Mouse (Mus musculus) CD4-positive, CD25-positive, alpha-beta regulatory T cell, adult 2 months (primary cell): Measurements from ENCODE around the gene Bdh2.
A peak's percentile ranks its signal among the peaks of the same experiment; 100 is the strongest.

Experiments used
- DNase-seq: peaks from one replicate; pipeline ENCODE4 v3.0.0-alpha.2; 2012; ENCODE audit warnings: low read depth, low spot score

Bdh2 gene

DNA sequence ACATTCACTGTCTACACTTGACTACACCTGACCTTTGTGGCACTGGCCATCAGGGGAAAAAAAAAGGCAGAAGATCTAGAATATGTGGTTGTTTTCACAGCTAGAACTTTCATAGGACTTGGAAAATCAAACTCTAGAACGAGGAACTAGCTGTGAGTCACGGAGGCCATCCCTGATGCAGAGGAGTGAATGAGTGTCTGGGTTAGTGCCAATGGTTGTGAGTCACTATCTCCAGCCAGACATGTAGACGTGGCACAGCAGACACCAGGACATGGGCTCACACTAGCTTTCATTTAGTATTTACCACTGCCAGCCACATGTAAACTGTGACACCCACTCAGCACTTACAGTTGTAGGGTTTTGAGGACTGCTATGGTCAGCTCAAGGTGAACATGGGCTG lies 17.5 kb downstream of the Bdh2 start:
- peak; percentile 39 for DNase-seq

GRCm38 (mm10) chr3:135300081-135300480 lies 19.1 kb downstream of the Bdh2 start:
- DNase-seq = no peak

DNA sequence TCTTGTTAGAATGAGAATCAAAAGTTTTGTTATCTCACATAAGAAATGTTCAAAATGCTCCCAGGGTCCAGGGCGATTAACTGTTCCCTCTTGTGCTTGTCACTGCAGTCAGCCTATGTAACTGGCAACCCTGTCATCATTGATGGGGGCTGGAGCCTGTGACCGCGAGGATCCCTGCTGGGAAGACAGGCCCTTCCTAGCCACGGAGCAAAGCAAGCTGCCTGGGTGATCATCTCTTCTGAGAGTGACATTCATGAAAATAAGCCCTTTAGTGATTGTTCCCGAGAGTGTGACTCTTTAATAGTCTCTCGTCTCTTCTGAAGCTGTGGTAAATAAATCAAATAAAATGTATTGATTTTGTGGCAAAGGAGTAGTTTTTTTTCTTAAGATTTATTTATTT lies 23.0 kb downstream of the Bdh2 start:
- DNase-seq = no peak

DNA sequence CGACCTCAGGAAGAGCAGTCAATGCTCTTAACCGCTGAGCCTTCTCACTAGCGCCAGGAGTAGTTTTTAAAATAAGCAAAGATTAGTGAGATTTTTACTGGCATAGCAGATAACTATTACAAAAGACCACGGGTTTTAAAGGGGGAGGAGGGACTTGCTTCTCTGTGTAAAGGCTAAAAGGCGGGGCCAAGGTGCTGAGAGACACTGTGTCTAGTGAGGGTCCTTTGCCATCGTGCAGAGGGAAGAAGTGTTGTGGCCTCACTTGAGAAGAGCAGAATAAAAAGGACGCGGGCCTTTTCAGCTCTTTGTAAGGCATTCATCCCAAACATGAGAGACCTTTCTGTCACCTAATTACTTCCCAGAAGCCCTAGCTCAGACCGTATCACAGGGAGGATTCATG lies 23.5 kb downstream of the Bdh2 start:
- DNase-seq = no peak

DNA sequence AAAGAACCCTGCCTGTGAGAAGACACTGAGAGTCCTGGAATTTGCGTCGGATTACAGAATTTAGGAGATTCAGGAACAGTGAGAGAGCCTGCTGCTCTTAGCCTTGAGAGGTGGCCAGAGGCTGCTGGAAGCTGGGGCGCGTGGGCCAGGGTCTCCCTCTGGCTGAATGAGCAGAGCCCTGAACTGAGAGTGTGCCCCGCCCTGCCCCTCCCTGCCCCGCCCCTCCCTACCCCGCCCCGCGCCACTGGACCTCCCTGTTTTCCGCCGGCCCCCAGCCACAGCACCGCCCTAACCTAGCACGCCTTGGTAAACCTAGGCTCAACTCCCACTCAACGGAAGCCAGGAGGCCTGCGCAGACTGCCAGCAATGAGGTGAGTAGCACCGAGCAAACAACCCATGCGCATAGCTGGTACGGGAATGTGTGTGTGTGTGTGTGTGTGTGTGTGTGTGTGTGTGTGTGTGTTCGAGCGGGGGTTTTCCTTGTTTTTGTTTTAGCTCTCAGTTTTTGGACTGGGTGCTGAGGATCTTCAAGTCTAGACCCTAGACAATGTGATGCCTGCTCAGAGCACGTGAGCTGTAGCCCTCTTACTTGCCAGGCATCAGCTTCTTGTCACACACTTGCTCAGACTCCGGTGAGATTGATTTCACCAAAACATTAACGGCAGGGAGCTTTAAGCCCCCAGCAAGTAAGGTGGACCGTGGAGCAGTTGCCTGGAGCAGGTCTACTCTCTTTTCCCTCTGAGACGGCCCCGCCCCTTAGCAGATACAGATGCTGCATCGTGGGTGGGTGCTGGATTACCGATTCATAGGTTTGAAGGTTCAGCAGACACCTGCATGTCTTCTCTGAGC lies 26.6 kb downstream of the Bdh2 start, which contains the start of gene Slc9b2:
Slc9b2 (plus strand) TSS at position 290 of the 849 bp plus-strand sequence.
- DNase-seq = peak; percentile 88

DNA sequence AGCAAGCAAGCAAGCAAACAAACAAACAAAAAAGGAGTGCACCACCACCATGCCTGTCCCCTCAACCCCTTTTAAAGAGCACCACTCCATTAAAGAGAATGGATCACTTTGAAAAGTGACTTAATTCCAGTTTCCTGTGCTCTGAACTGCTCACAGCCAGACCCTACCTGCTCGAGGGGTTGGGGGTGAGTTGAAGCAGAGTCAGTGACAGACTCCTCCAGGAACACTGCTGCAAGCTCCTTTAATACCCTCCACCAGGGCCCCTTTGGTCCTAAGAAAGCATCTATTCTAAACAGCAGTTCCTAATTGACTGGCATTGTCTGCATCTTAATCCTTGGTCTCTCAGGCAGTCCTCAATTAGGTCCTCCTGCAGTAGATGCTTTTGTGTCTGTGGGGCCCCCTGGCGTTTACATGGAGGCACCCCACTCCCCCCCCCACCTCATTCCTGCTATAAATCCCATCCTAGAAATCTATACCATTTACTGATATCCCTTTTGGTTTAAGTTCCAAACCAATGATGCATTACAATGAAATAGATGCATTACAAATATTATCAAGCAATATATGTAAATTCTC lies 32.0 kb downstream of the Bdh2 start:
- no peak for DNase-seq

DNA sequence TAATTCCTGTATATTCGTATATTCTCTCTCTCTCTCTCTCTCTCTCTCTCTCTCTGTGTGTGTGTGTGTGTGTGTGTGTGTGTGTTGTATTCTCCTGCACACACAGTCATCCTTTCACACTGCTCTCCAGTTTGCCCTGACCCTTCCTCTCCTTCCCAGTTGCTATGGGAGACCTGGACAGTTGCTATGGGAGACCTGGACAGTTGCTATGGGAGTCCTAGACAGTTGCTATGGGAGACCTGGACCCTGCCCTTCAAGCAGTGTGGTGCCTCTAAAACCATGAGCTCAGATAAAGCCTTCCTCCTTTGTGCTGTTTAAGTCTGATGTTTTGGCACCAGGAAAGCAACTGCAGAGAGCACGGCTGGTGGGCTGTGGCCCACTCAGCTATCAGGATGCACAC lies 32.7 kb downstream of the Bdh2 start:
- no peak for DNase-seq

GRCm38 (mm10) chr3:135314811-135315210 lies 33.8 kb downstream of the Bdh2 start:
- DNase-seq = no peak

GRCm38 (mm10) chr3:135315720-135316425 lies 34.9 kb downstream of the Bdh2 start:
- DNase-seq = no peak

DNA sequence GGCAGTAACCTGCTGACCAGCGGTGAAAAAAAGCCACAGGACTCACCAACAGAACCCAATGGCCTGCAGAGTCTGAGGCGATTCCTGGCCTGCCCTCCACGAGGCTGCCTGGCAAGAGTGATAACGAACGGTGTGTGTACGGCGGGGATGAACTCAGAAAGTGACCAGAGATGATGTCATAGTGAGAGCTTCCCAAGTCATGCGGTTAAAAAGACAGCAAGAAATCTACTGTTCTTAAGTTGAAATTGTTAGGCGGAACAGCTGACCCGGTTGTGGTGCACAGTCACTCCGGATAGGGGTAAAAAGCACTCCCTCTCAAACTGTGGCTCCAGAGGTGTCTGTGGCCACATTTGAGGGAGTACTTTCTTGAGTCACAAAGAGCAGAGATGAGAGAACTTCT lies 37.3 kb downstream of the Bdh2 start:
- DNase-seq = no peak

- DNase-seq = peak; percentile 64
These were observed 43.3 kb downstream of the Bdh2 start for GRCm38 (mm10) chr3:135324354-135324753.

- DNase-seq = no peak
These were observed 46.2 kb downstream of the Bdh2 start for GRCm38 (mm10) chr3:135327176-135327575.

DNA sequence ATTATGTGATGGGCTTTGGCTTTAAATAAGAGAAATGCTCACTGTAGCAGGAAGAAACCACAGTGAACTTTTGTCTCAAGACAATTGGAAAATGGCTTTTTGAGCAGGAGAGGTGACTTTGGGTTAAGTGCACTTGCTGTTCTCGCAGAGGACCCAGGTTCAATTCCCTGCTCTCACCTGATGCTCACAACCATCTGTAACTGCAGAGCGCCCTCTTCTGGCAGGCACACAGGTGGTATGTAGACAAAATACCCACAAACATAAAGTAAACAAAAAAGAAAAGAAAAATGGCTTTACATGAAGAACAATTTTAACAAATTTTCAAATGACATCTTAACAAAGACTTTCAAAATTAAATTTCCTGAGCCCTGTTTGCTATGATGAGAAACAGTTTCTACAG lies 46.6 kb downstream of the Bdh2 start:
- DNase-seq = peak; percentile 65

DNA sequence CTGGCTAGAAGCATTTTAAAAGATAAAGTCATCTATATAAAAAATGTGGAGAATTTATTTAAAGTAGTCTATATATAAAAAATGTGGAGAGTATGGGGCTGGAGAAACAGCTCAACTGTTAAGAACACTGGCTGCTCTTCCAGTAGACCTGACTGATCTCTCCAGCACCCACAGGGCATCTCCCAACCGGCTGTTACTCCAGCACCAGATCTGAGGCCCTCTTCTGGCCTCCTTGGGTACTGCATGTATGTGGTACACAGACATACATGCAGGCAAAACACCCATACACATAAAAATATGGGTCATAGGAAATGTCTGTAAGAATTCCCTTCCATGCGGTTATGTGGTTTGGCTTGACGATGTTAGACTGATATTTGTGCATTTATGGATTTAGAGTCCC lies 47.5 kb downstream of the Bdh2 start:
- DNase-seq = peak; percentile 84

- DNase-seq = no peak
These were observed 51.7 kb downstream of the Bdh2 start for GRCm38 (mm10) chr3:135332691-135333090.

GRCm38 (mm10) chr3:135333763-135334162 lies 52.7 kb downstream of the Bdh2 start:
- no peak for DNase-seq

DNA sequence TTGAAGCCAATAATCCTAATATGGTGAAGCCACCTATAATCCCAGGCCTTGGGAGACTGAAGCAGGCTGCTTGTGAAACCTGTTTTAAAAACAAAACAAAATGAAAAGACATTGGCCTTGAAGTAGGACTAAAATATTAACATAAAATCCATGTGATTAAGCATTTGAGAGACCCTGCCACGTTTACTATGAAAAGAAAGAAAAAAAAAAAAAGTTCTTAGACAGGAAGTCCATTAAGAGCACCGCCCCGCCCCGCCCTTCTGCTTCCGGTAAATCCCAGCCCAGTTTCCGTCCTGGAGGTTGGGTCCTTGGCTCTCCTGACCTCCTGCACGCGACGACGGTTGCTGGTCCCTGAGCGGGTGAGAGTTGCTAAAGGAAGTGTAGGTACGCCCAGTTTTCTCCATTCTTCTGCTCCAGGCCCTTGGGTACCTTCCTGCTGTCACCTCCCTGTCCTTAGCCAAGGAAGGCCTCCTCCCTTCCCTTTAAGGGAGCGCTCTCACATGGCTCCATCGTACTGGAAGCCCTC lies 66.8 kb downstream of the Bdh2 start, which contains the start of gene Slc9b1:
Slc9b1 (plus strand) TSS at position 291 of the 526 bp plus-strand sequence.
- no peak for DNase-seq

- DNase-seq = no peak
These were observed 68.0 kb downstream of the Bdh2 start for GRCm38 (mm10) chr3:135349022-135349421.

DNA sequence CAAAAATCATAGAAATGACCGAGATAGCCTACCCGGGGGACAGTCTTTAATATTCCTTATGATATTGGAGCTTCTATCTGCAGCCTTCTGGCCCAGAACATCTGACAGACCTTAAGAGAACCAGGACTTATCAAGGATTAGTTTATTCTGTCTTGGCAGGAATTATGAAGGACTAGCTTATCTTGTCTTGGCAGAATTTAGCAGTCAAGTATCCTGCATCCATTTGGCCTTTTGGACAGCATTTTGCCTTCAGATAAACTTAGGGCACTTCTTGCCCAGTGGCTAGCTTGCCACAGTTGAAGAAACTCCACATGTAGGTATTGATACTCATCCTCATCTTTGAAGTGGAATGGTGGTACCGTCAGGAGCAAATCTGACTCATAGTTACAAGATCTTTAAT lies 70.8 kb downstream of the Bdh2 start:
- DNase-seq = no peak
